Mouse (Mus musculus) megakaryocyte, embryonic 14.5 days (primary cell): ENCODE data around the gene Irs1.

Source experiments
- FLI1 ChIP-seq: IDR thresholded peaks from 2 replicates; pipeline ENCODE4 v1.6.1; 2012; ENCODE audit warnings: low read length, inconsistent platforms, mixed read lengths
- GATA1 ChIP-seq: IDR thresholded peaks from 3 replicates; pipeline ENCODE4 v1.6.1; 2012; ENCODE audit warnings: mixed read lengths, low read length, inconsistent platforms, borderline replicate concordance

- no peak for TF ChIP-seq GATA1
- TF ChIP-seq FLI1: no peak
Measured at GRCm38 (mm10) chr1:82272231-82272630, 19.0 kb downstream of the Irs1 start.
